Mouse (Mus musculus) cerebellum, adult 2 months (tissue): ENCODE results near the gene Ube2l6. TPM values are rescaled to one million over a fixed set of nuclear protein-coding genes. Genes with fewer than 3 reads are reported as not detected.

Experiments used
- DNase-seq, 2 experiments: peaks; one replicate each; pipeline ENCODE4 v3.0.0; 2021
- H3K27ac ChIP-seq: fragments of 200-500 bp; 2 replicates; pipeline ENCODE4 v1.5.1; 2012; ENCODE audit warnings: low read length, control low read depth, inconsistent platforms; ENCODE audit not compliant: insufficient read depth
- H3K27me3 ChIP-seq: fragments of 200-500 bp; 2 replicates; pipeline ENCODE4 v1.6.1; 2012; ENCODE audit warnings: inconsistent platforms, mild to moderate bottlenecking, low read length, moderate library complexity; ENCODE audit not compliant: control insufficient read depth, insufficient read depth
- H3K4me1 ChIP-seq: fragments of 200-500 bp; 2 replicates; pipeline ENCODE4 v1.6.1; 2011; ENCODE audit warnings: low read length; ENCODE audit not compliant: control insufficient read depth, insufficient read depth
- H3K4me3 ChIP-seq: fragments of 200-500 bp; replicated peaks from 2 replicates; pipeline ENCODE3; 2011; ENCODE audit warnings: mild to moderate bottlenecking, low read depth, low read length, control low read depth; ENCODE audit not compliant: insufficient read depth
- CTCF ChIP-seq: fragments of 200-500 bp; IDR thresholded peaks from 2 replicates; pipeline ENCODE4 v1.5.1; 2011; ENCODE audit warnings: low read depth, mild to moderate bottlenecking, control low read depth, low read length, moderate library complexity, borderline replicate concordance; ENCODE audit not compliant: insufficient read depth
- POLR2A ChIP-seq: fragments of 200-500 bp; IDR thresholded peaks from 2 replicates; pipeline ENCODE4 v1.6.1; 2011; ENCODE audit warnings: low read length, control low read depth, borderline replicate concordance; ENCODE audit not compliant: insufficient read depth
- WGBS: fragments of 180-500 bp; shearing (Covaris S2); methylation state at CpG from one replicate; pipeline ENCODE4 v1.1.7; 2018; 5-methylcytosine and 5-hydroxymethylcytosine counted together
- polyA plus RNA-seq: library from polyadenylated mRNA; depleted of rRNA; stranded (reverse); fragments of >200 nt; gene quantifications from 2 replicates; pipeline ENCODE4 v1.2.3, GENCODE M21; 2012

The Ube2l6 gene
- polyA plus RNA-seq, 1 experiment = 7.8 TPM

- no peak overlapping the region for H3K4me3 ChIP-seq
- TF ChIP-seq POLR2A (no peak), CTCF (no peak)
- H3K4me1 ChIP-seq = peaks cover 4% of the 10 kb centered on the region; the same call in 1 of the 2 replicates
- WGBS = 64% methylated on average over 3 of the region's 3 CpGs
- no peaks in the 10 kb centered on the region for H3K27me3 ChIP-seq
- no peak overlapping the region for H3K27ac ChIP-seq
- DNase-seq = no peak
These were observed 20.9 kb upstream of the Ube2l6 start for GRCm38 (mm10) chr2:84777706-84778105.

GRCm38 (mm10) chr2:84779210-84779609, 19.4 kb upstream of the Ube2l6 start:
- Histone ChIP-seq H3K27me3 (no peaks in the 10 kb centered on the region), H3K4me1 (peaks cover 4% of the 10 kb centered on the region; the same call in 1 of the 2 replicates), H3K27ac (no peak overlapping the region), H3K4me3 (no peak overlapping the region)
- no peak for DNase-seq
- TF ChIP-seq CTCF (no peak), POLR2A (no peak)
- 50% methylated on average over 6 of the region's 6 CpGs for WGBS

- Histone ChIP-seq H3K4me1 (no peaks in the 10 kb centered on the region), H3K27me3 (no peaks in the 10 kb centered on the region), H3K4me3 (no peak overlapping the region), H3K27ac (no peak overlapping the region)
- DNase-seq = no peak
- TF ChIP-seq POLR2A (no peak), CTCF (no peak)
- 100% methylated on average over 1 of the region's 1 CpGs for WGBS
These were observed 15.3 kb upstream of the Ube2l6 start for GRCm38 (mm10) chr2:84783315-84783714.

GRCm38 (mm10) chr2:84783840-84784566, 14.6 kb upstream of the Ube2l6 start:
- Histone ChIP-seq H3K4me3 (no peak overlapping the region), H3K4me1 (no peaks in the 10 kb centered on the region), H3K27ac (no peak overlapping the region), H3K27me3 (no peaks in the 10 kb centered on the region)
- 85% methylated on average over 3 of the region's 3 CpGs for WGBS
- TF ChIP-seq POLR2A = no peak
- TF ChIP-seq CTCF = no peak
- DNase-seq = no peak

- DNase-seq = no peak
- TF ChIP-seq CTCF (no peak), POLR2A (no peak)
- Histone ChIP-seq H3K27me3 (no peaks in the 10 kb centered on the region), H3K27ac (no peak overlapping the region), H3K4me3 (no peak overlapping the region), H3K4me1 (no peaks in the 10 kb centered on the region)
- WGBS = 83% methylated on average over 3 of the region's 3 CpGs
These were observed 10.3 kb upstream of the Ube2l6 start for GRCm38 (mm10) chr2:84788316-84788715.

- 59% methylated on average over 9 of the region's 9 CpGs for WGBS
- Histone ChIP-seq H3K27me3 (no peaks in the 10 kb centered on the region), H3K4me3 (no peak overlapping the region), H3K27ac (no peak overlapping the region), H3K4me1 (no peaks in the 10 kb centered on the region)
- TF ChIP-seq POLR2A (no peak), CTCF (no peak)
- DNase-seq = no peak
These were observed 8.2 kb upstream of the Ube2l6 start for GRCm38 (mm10) chr2:84790418-84790817.

- TF ChIP-seq CTCF = no peak
- no peak for TF ChIP-seq POLR2A
- WGBS = 70% methylated on average over 3 of the region's 3 CpGs
These were observed 6.1 kb upstream of the Ube2l6 start for GRCm38 (mm10) chr2:84792516-84792915.

GRCm38 (mm10) chr2:84793154-84793553, 5.5 kb upstream of the Ube2l6 start:
- TF ChIP-seq POLR2A (no peak), CTCF (no peak)
- 86% methylated on average over 3 of the region's 3 CpGs for WGBS
- no peak overlapping the region for H3K27ac ChIP-seq
- DNase-seq = no peak
- H3K4me1 ChIP-seq = no peaks in the 10 kb centered on the region
- H3K4me3 ChIP-seq = no peak overlapping the region
- no peaks in the 10 kb centered on the region for H3K27me3 ChIP-seq

More at GRCm38 (mm10) chr2:84792516-84792915, 6.1 kb upstream of the Ube2l6 start:
- no peak for DNase-seq
- Histone ChIP-seq H3K4me3 (no peak overlapping the region), H3K27me3 (no peaks in the 10 kb centered on the region), H3K27ac (no peak overlapping the region), H3K4me1 (no peaks in the 10 kb centered on the region)
